Mouse (Mus musculus) stomach, postnatal 0 days (tissue): ENCODE measurements around the gene Gm49416.
A peak's percentile ranks its signal among the peaks of the same experiment; 100 is the strongest.

Experiments
- CTCF ChIP-seq: IDR thresholded peaks from 2 replicates; pipeline ENCODE4 v1.5.1; 2016; ENCODE audit warnings: antibody characterized with exemption, low read depth, mild to moderate bottlenecking, moderate library complexity
- EP300 ChIP-seq: optimal IDR thresholded peaks from 2 replicates; pipeline ENCODE3; 2016; ENCODE audit warnings: antibody characterized with exemption

GRCm38 (mm10) chr19:8944750-8945149 is 56.0 kb downstream of the Gm49416 start:
- TF ChIP-seq CTCF = no peak
- TF ChIP-seq EP300 = peak; percentile 25
